12 mouse cellular contexts compared by ENCODE assay signal in genomic region chr16:73108021-73108452, GRCm38 (mm10).
DNase-seq lines count a peak whose midpoint lies in the region; ATAC-seq and TF ChIP-seq lines count a peak whose summit lies in the region.
"Had no signal": no experiment of that assay in that cellular context is flagged by ENCODE, and none has a peak within 500 bp of the region (broad histone marks: within the 10 kb centered on the region; RNA-seq: fewer than 3 reads in every experiment).

No protein-coding gene starts in this region.

- WGBS in forebrain, embryonic 12.5 days, result 54% methylated on average over 7 of the region's 7 CpGs
- whole genome bisulfite sequencing in limb, embryonic 11.5 days, result 29% methylated on average over 7 of the region's 7 CpGs
- 83% methylated on average over 7 of the region's 7 CpGs for WGBS in stomach, postnatal 0 days

- no peak for TF ChIP-seq EP300 in stomach, postnatal 0 days (optimal IDR thresholded peaks at IDR 0.05)

- no peak overlapping the region for H3K4me3 ChIP-seq in testis, adult 2 months (ENCODE audit: control insufficient read depth, low read depth, low read length)
- H3K4me3 ChIP-seq in forebrain, embryonic 12.5 days (replicated peaks), result no peak overlapping the region
- H3K4me3 ChIP-seq in limb, embryonic 11.5 days (ENCODE audit: low read depth, low read length), result no peak overlapping the region
- H3K4me3 ChIP-seq in stomach, postnatal 0 days (ENCODE audit: low read depth, low read length), result no peak overlapping the region
- H3K4me3 ChIP-seq: liver, embryonic 15.5 days had no signal

- H3K27ac ChIP-seq in testis, adult 2 months (ENCODE audit: control insufficient read depth, insufficient read depth, low read depth, low read length), result peak overlapping the region; percentile 44; the same call in 1 of the 2 replicates
- no peak overlapping the region for H3K27ac ChIP-seq in forebrain, embryonic 12.5 days
- H3K27ac ChIP-seq in limb, embryonic 11.5 days (replicated peaks; ENCODE audit: low read depth, low read length), result no peak overlapping the region
- H3K27ac ChIP-seq in stomach, postnatal 0 days (replicated peaks), result no peak overlapping the region
- H3K27ac ChIP-seq: liver, embryonic 15.5 days had no signal

- no peaks in the 10 kb centered on the region for H3K9me3 ChIP-seq in forebrain, embryonic 12.5 days
- no peaks in the 10 kb centered on the region for H3K9me3 ChIP-seq in limb, embryonic 11.5 days (ENCODE audit: control insufficient read depth, low read length)
- H3K9me3 ChIP-seq in stomach, postnatal 0 days (ENCODE audit: control insufficient read depth, low read length), result no peaks in the 10 kb centered on the region
- H3K9me3 ChIP-seq: liver, embryonic 15.5 days had no signal

- 0 out of 2 replicates have a peak overlapping the region, but pooled peaks have one; percentile 10 for H3K4me2 ChIP-seq in forebrain, embryonic 12.5 days
- H3K4me2 ChIP-seq in limb, embryonic 11.5 days (ENCODE audit: low read depth, severe bottlenecking), result no peak overlapping the region
- H3K4me2 ChIP-seq in stomach, postnatal 0 days (replicated peaks; ENCODE audit: low read depth), result no peak overlapping the region
- H3K4me2 ChIP-seq: heart, embryonic 11.5 days; liver, embryonic 15.5 days had no signal

- no peak for TF ChIP-seq POLR2A in testis, adult 2 months (IDR thresholded peaks at IDR 0.05; ENCODE audit: control insufficient read depth, low read depth, low read length)

- H3K4me1 ChIP-seq in testis, adult 2 months (ENCODE audit: control insufficient read depth, insufficient read depth, low read length), result peaks cover 8% of the 10 kb centered on the region
- peaks cover 9% of the 10 kb centered on the region; the same call in 1 of the 2 replicates for H3K4me1 ChIP-seq in forebrain, embryonic 12.5 days
- peaks cover 5% of the 10 kb centered on the region; the same call in 1 of the 2 replicates for H3K4me1 ChIP-seq in limb, embryonic 11.5 days (ENCODE audit: control insufficient read depth, insufficient read depth, low read length)
- no peaks in the 10 kb centered on the region for H3K4me1 ChIP-seq in stomach, postnatal 0 days (replicated peaks; ENCODE audit: control insufficient read depth, insufficient read depth)
- H3K4me1 ChIP-seq: liver, embryonic 15.5 days had no signal

- DNase-seq in testis, postnatal 10 days (ENCODE audit: low spot score), result no peak
- peak; percentile 50 for DNase-seq in limb, embryonic 11.5 days (ENCODE audit: low spot score)
- no peak for DNase-seq in heart, adult 8-10 months (ENCODE audit: low spot score)
- DNase-seq in adrenal gland, postnatal 14 days, result no peak
- DNase-seq in stomach, postnatal 0 days (ENCODE audit: low spot score), result no peak
- DNase-seq in ovary, adult 18-20 months (ENCODE audit: low spot score), result no peak
- DNase-seq: adrenal gland, postnatal 36 days; kidney, postnatal 10 days had no signal

- no peaks in the 10 kb centered on the region for H3K27me3 ChIP-seq in testis, adult 2 months (ENCODE audit: control insufficient read depth, insufficient read depth, low read length)
- no peaks in the 10 kb centered on the region for H3K27me3 ChIP-seq in forebrain, embryonic 12.5 days
- no peaks in the 10 kb centered on the region for H3K27me3 ChIP-seq in limb, embryonic 11.5 days (ENCODE audit: control insufficient read depth, insufficient read depth, low read length)
- no peaks in the 10 kb centered on the region for H3K27me3 ChIP-seq in stomach, postnatal 0 days (ENCODE audit: control insufficient read depth, insufficient read depth, low read length)
- H3K27me3 ChIP-seq: liver, embryonic 15.5 days had no signal

- TF ChIP-seq CTCF in testis, adult 2 months (IDR thresholded peaks at IDR 0.05; ENCODE audit: control insufficient read depth, insufficient read depth, insufficient replicate concordance, low read depth, low read length), result no peak
- TF ChIP-seq CTCF in stomach, postnatal 0 days (IDR thresholded peaks at IDR 0.05; ENCODE audit: low read depth), result no peak

- no peak overlapping the region for H3K9ac ChIP-seq in forebrain, embryonic 12.5 days
- no peak overlapping the region for H3K9ac ChIP-seq in limb, embryonic 11.5 days (ENCODE audit: low read length)
- no peak overlapping the region for H3K9ac ChIP-seq in stomach, postnatal 0 days (ENCODE audit: low read length)
- H3K9ac ChIP-seq: liver, embryonic 15.5 days had no signal

- no peaks in the 10 kb centered on the region for H3K36me3 ChIP-seq in testis, adult 2 months (ENCODE audit: control insufficient read depth, insufficient read depth, low read length)
- no peaks in the 10 kb centered on the region for H3K36me3 ChIP-seq in forebrain, embryonic 12.5 days (replicated peaks)
- no peaks in the 10 kb centered on the region for H3K36me3 ChIP-seq in limb, embryonic 11.5 days (ENCODE audit: control insufficient read depth, insufficient read depth, low read length)
- no peaks in the 10 kb centered on the region for H3K36me3 ChIP-seq in stomach, postnatal 0 days (ENCODE audit: control insufficient read depth, insufficient read depth, low read length)
- H3K36me3 ChIP-seq: liver, embryonic 15.5 days had no signal

- peak; percentile 79; the same call in 1 of the 2 replicates for ATAC-seq in forebrain, embryonic 12.5 days (ENCODE audit: low FRiP score)
- ATAC-seq in limb, embryonic 11.5 days (ENCODE audit: insufficient number of reproducible peaks, low FRiP score, low TSS enrichment, low read depth), result no peak
- no peak for ATAC-seq in stomach, postnatal 0 days (ENCODE audit: low FRiP score, low TSS enrichment)
